Mouse (Mus musculus): ENCODE data around the gene Grap2.

- TF ChIP-seq CTCF (conservative IDR thresholded peaks at IDR 0.05; ENCODE audit: low read length) (no peak), NANOG (IDR thresholded peaks at IDR 0.05; ENCODE audit: borderline replicate concordance, low read length) (no peak)
Observed at GRCm38 (mm10) chr15:80631311-80631710, 58.9 kb downstream of the Grap2 start.
